Mouse (Mus musculus) embryonic fibroblast, embryonic 13.5 days (primary cell): Measurements from ENCODE around the gene Tex26.

Experiments used
- CTCF ChIP-seq: IDR thresholded peaks from 2 replicates; pipeline ENCODE4 v1.5.1; 2011; ENCODE audit warnings: mild to moderate bottlenecking, control low read depth, low read length, moderate library complexity, borderline replicate concordance; ENCODE audit not compliant: insufficient read depth
- POLR2A ChIP-seq: IDR thresholded peaks from 2 replicates; pipeline ENCODE4 v1.6.1; 2011; ENCODE audit warnings: low read depth, mild to moderate bottlenecking, control low read depth, low read length, moderate library complexity

DNA sequence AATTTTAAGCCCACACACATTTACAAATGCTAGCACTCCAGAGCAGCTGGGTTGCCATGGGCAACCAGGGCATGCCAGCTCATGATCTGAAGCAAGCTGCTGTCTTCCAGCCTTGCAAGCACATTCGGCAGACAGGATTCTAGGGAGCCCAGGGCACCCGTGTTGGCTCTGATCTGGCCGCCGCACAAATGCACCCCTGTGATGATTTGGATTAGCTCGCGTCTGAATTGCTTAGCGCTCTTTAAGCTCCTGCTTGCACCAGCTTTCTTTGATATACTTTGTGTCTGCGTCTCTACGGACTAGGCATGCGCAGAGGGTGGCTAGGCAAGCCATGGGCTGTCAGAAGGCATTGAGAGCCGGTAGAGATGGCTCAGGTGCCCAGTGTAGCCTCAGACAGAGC is 49.7 kb downstream of the Tex26 start:
- TF ChIP-seq CTCF, result no peak
- no peak for TF ChIP-seq POLR2A
